Mouse (Mus musculus): ENCODE results near the gene Rbm4. TPM values are rescaled to one million over a fixed set of nuclear protein-coding genes. Genes with fewer than 3 reads are reported as not detected.

Rbm4 gene
- polyA plus RNA-seq, 1 experiment: 43.8 TPM

- H3K79me2 ChIP-seq (ENCODE audit: control insufficient read depth, insufficient read depth): no peaks in the 10 kb centered on the region
- no peak overlapping the region for H3K4me3 ChIP-seq (ENCODE audit: insufficient read depth, poor library complexity, severe bottlenecking)
- H3K36me3 ChIP-seq (ENCODE audit: control insufficient read depth, insufficient read depth): peaks cover 9% of the 10 kb centered on the region
- no peak for TF ChIP-seq MAX (IDR thresholded peaks at IDR 0.05)
- TF ChIP-seq FOSL1 (IDR thresholded peaks at IDR 0.05; ENCODE audit: insufficient read depth, low read length, poor library complexity, severe bottlenecking): no peak
- no peak for TF ChIP-seq CTCF (IDR thresholded peaks at IDR 0.05; ENCODE audit: control insufficient read depth, insufficient read depth, insufficient read length)
- no peak for TF ChIP-seq USF1 (IDR thresholded peaks at IDR 0.05; ENCODE audit: low read depth)
- no peak for TF ChIP-seq MYOG (IDR thresholded peaks at IDR 0.05; ENCODE audit: control insufficient read depth, extremely low read depth, insufficient read length)
- no peak for TF ChIP-seq CEBPB (IDR thresholded peaks at IDR 0.05; ENCODE audit: low read depth)
- H3ac ChIP-seq (ENCODE audit: control insufficient read depth, insufficient read length, low read depth): no peak overlapping the region
- H3K79me3 ChIP-seq (ENCODE audit: low read depth): no peaks in the 10 kb centered on the region
- peaks cover 6% of the 10 kb centered on the region for H3K27me3 ChIP-seq (ENCODE audit: control insufficient read depth, insufficient read depth, insufficient read length)
Observed at GRCm38 (mm10) chr19:4836096-4836495, 42.4 kb upstream of the Rbm4 start.

GRCm38 (mm10) chr19:4833977-4834376 lies 40.3 kb upstream of the Rbm4 start:
- Histone ChIP-seq H3K79me2 (ENCODE audit: control insufficient read depth, insufficient read depth) (no peaks in the 10 kb centered on the region), H3K27me3 (ENCODE audit: control insufficient read depth, insufficient read depth, insufficient read length) (no peaks in the 10 kb centered on the region), H3K79me3 (ENCODE audit: low read depth) (no peaks in the 10 kb centered on the region), H3K4me3 (ENCODE audit: insufficient read depth, poor library complexity, severe bottlenecking) (no peak overlapping the region), H3ac (ENCODE audit: control insufficient read depth, insufficient read length, low read depth) (no peak overlapping the region), H3K36me3 (ENCODE audit: control insufficient read depth, insufficient read depth) (peaks cover 9% of the 10 kb centered on the region)
- TF ChIP-seq CTCF (IDR thresholded peaks at IDR 0.05; ENCODE audit: control insufficient read depth, insufficient read depth, insufficient read length) (no peak), MAX (IDR thresholded peaks at IDR 0.05) (no peak), CEBPB (IDR thresholded peaks at IDR 0.05; ENCODE audit: low read depth) (no peak), FOSL1 (IDR thresholded peaks at IDR 0.05; ENCODE audit: insufficient read depth, low read length, poor library complexity, severe bottlenecking) (no peak), MYOD1 (IDR thresholded peaks at IDR 0.05; ENCODE audit: control insufficient read depth, insufficient read length, low read depth) (no peak), USF1 (IDR thresholded peaks at IDR 0.05; ENCODE audit: low read depth) (no peak), MYOG (IDR thresholded peaks at IDR 0.05; ENCODE audit: control insufficient read depth, extremely low read depth, insufficient read length) (no peak)

- H3K79me2 ChIP-seq (ENCODE audit: control insufficient read depth, insufficient read depth): no peaks in the 10 kb centered on the region
- no peak overlapping the region for H3K4me3 ChIP-seq (ENCODE audit: insufficient read depth, poor library complexity, severe bottlenecking)
- no peaks in the 10 kb centered on the region for H3K27me3 ChIP-seq (ENCODE audit: control insufficient read depth, insufficient read depth, insufficient read length)
- no peak overlapping the region for H3ac ChIP-seq (ENCODE audit: control insufficient read depth, insufficient read length, low read depth)
- no peaks in the 10 kb centered on the region for H3K79me3 ChIP-seq (ENCODE audit: low read depth)
- TF ChIP-seq CTCF (IDR thresholded peaks at IDR 0.05; ENCODE audit: control insufficient read depth, insufficient read depth, insufficient read length) (no peak), USF1 (IDR thresholded peaks at IDR 0.05; ENCODE audit: low read depth) (no peak), MYOD1 (IDR thresholded peaks at IDR 0.05; ENCODE audit: control insufficient read depth, insufficient read length, low read depth) (no peak), FOSL1 (IDR thresholded peaks at IDR 0.05; ENCODE audit: insufficient read depth, low read length, poor library complexity, severe bottlenecking) (no peak), MYOG (IDR thresholded peaks at IDR 0.05; ENCODE audit: control insufficient read depth, extremely low read depth, insufficient read length) (no peak), CEBPB (IDR thresholded peaks at IDR 0.05; ENCODE audit: low read depth) (no peak), MAX (IDR thresholded peaks at IDR 0.05) (no peak)
- peaks cover 9% of the 10 kb centered on the region for H3K36me3 ChIP-seq (ENCODE audit: control insufficient read depth, insufficient read depth)
Observed at GRCm38 (mm10) chr19:4829156-4829555, 35.5 kb upstream of the Rbm4 start.

GRCm38 (mm10) chr19:4828444-4829114 lies 34.9 kb upstream of the Rbm4 start:
- H3K79me2 ChIP-seq (ENCODE audit: control insufficient read depth, insufficient read depth): no peaks in the 10 kb centered on the region
- no peak for TF ChIP-seq CTCF (IDR thresholded peaks at IDR 0.05; ENCODE audit: control insufficient read depth, insufficient read depth, insufficient read length)
- TF ChIP-seq USF1 (IDR thresholded peaks at IDR 0.05; ENCODE audit: low read depth): no peak
- TF ChIP-seq CEBPB (IDR thresholded peaks at IDR 0.05; ENCODE audit: low read depth): no peak
- no peak for TF ChIP-seq FOSL1 (IDR thresholded peaks at IDR 0.05; ENCODE audit: insufficient read depth, low read length, poor library complexity, severe bottlenecking)
- TF ChIP-seq MYOG (IDR thresholded peaks at IDR 0.05; ENCODE audit: control insufficient read depth, extremely low read depth, insufficient read length): no peak
- no peak for TF ChIP-seq MYOD1 (IDR thresholded peaks at IDR 0.05; ENCODE audit: control insufficient read depth, insufficient read length, low read depth)
- TF ChIP-seq MAX (IDR thresholded peaks at IDR 0.05): no peak
- no peak overlapping the region for H3K4me3 ChIP-seq (ENCODE audit: insufficient read depth, poor library complexity, severe bottlenecking)
- H3ac ChIP-seq (ENCODE audit: control insufficient read depth, insufficient read length, low read depth): no peak overlapping the region
- peaks cover 9% of the 10 kb centered on the region for H3K36me3 ChIP-seq (ENCODE audit: control insufficient read depth, insufficient read depth)
- no peaks in the 10 kb centered on the region for H3K27me3 ChIP-seq (ENCODE audit: control insufficient read depth, insufficient read depth, insufficient read length)
- no peaks in the 10 kb centered on the region for H3K79me3 ChIP-seq (ENCODE audit: low read depth)

- no peak overlapping the region for H3K4me3 ChIP-seq (ENCODE audit: insufficient read depth, poor library complexity, severe bottlenecking)
Observed at GRCm38 (mm10) chr19:4820678-4821303, 27.1 kb upstream of the Rbm4 start.

More at GRCm38 (mm10) chr19:4820678-4821303, 27.1 kb upstream of the Rbm4 start:
- Histone ChIP-seq H3K79me2 (ENCODE audit: control insufficient read depth, insufficient read depth) (no peaks in the 10 kb centered on the region), H3K79me3 (ENCODE audit: low read depth) (no peaks in the 10 kb centered on the region), H3ac (ENCODE audit: control insufficient read depth, insufficient read length, low read depth) (no peak overlapping the region), H3K36me3 (ENCODE audit: control insufficient read depth, insufficient read depth) (no peaks in the 10 kb centered on the region), H3K27me3 (ENCODE audit: control insufficient read depth, insufficient read depth, insufficient read length) (no peaks in the 10 kb centered on the region)
- no peak for TF ChIP-seq MAX (IDR thresholded peaks at IDR 0.05)
- TF ChIP-seq FOSL1 (IDR thresholded peaks at IDR 0.05; ENCODE audit: insufficient read depth, low read length, poor library complexity, severe bottlenecking): no peak
- no peak for TF ChIP-seq USF1 (IDR thresholded peaks at IDR 0.05; ENCODE audit: low read depth)
- no peak for TF ChIP-seq CTCF (IDR thresholded peaks at IDR 0.05; ENCODE audit: control insufficient read depth, insufficient read depth, insufficient read length)
- TF ChIP-seq MYOD1 (IDR thresholded peaks at IDR 0.05; ENCODE audit: control insufficient read depth, insufficient read length, low read depth): no peak
- no peak for TF ChIP-seq CEBPB (IDR thresholded peaks at IDR 0.05; ENCODE audit: low read depth)
- TF ChIP-seq MYOG (IDR thresholded peaks at IDR 0.05; ENCODE audit: control insufficient read depth, extremely low read depth, insufficient read length): no peak

All from C2C12 (cell line).